Mouse (Mus musculus) neural tube, embryonic 11.5 days (tissue): ENCODE data around the gene Pitpnm3. TPM values are rescaled to one million over a fixed set of nuclear protein-coding genes. Genes with fewer than 3 reads are reported as not detected.
A peak's percentile ranks its signal among the peaks of the same experiment; 100 is the strongest.

Source experiments
- ATAC-seq: fragments of 200-750 bp; cut with Nextera tagmentation; 2 replicates; pipeline ENCODE4 v1.8.0; 2017; ENCODE audit warnings: moderate number of reproducible peaks, mild to moderate bottlenecking, moderate TSS enrichment, moderate library complexity; ENCODE audit not compliant: insufficient read depth, low FRiP score, low TSS enrichment
- DNase-seq: peaks from one replicate; pipeline ENCODE4 v3.0.0-alpha.2; 2015; ENCODE audit warnings: low spot score
- H3K27ac ChIP-seq: fragments of 300-500 bp; sonication (generic); 2 replicates; pipeline ENCODE4 v1.5.1; 2014; ENCODE audit warnings: low read depth, mild to moderate bottlenecking, low read length
- H3K27me3 ChIP-seq: fragments of 300-500 bp; sonication (generic); 2 replicates; pipeline ENCODE4 v1.6.1; 2014; ENCODE audit warnings: mild to moderate bottlenecking, low read length, mixed read lengths; ENCODE audit not compliant: control insufficient read depth, insufficient read depth
- H3K36me3 ChIP-seq: fragments of 300-500 bp; sonication (generic); 2 replicates; pipeline ENCODE4 v1.6.1; 2014; ENCODE audit warnings: mild to moderate bottlenecking, low read length, moderate library complexity, mixed read lengths; ENCODE audit not compliant: control insufficient read depth, insufficient read depth
- H3K4me1 ChIP-seq: fragments of 300-500 bp; sonication (generic); 2 replicates; pipeline ENCODE4 v1.6.1; 2014; ENCODE audit warnings: low read length, mixed read lengths; ENCODE audit not compliant: control insufficient read depth, insufficient read depth
- H3K4me2 ChIP-seq: fragments of 300-500 bp; sonication (generic); 2 replicates; pipeline ENCODE4 v1.6.1; 2014; ENCODE audit warnings: low read depth, mild to moderate bottlenecking, moderate library complexity
- H3K4me3 ChIP-seq: fragments of 300-500 bp; sonication (generic); 2 replicates; pipeline ENCODE4 v1.5.1; 2014; ENCODE audit warnings: low read depth, low read length
- H3K9ac ChIP-seq: fragments of 300-500 bp; sonication (generic); 2 replicates; pipeline ENCODE4 v1.6.1; 2014; ENCODE audit warnings: mild to moderate bottlenecking, low read length
- H3K9me3 ChIP-seq: fragments of 300-500 bp; sonication (generic); 2 replicates; pipeline ENCODE4 v1.6.1; 2016; ENCODE audit warnings: low read length; ENCODE audit not compliant: control insufficient read depth
- WGBS: fragments of 180-500 bp; shearing (Covaris S2); extraction: QIAGEN DNeasy Blood & Tissue Kit; methylation state at CpG from one replicate; pipeline ENCODE4 v1.1.7; 2014; 5-methylcytosine and 5-hydroxymethylcytosine counted together
- polyA plus RNA-seq: library from polyadenylated mRNA; unstranded; fragments of >200 nt; fragmentation: Nextera tagmentation; extraction: Ambion mirVana; gene quantifications from 2 replicates; pipeline ENCODE4 v1.2.1, GENCODE M21; 2014

Pitpnm3 gene
- polyA plus RNA-seq, 1 experiment from 2014 or later = 0.23 TPM

DNA sequence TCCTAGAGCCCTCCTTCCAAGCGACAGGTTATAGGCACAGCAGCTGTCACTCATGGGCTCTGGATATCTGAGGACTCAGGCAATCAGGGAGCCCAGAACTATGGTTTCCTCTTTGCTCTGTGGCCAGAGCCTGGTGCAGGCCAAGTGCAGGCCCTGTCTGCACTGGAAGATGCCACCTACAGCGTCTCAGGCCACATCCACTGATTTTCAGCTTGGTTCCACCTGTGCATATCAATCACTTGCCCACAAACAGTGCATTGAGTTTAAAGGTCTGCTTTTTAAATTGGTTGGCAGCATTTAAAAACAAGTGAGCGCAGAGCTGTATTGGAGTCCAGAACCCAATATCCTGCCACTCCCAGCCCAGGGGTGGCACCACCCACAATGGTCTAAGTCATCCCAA lies 103.0 kb downstream of the Pitpnm3 start:
- ATAC-seq = no peak

DNA sequence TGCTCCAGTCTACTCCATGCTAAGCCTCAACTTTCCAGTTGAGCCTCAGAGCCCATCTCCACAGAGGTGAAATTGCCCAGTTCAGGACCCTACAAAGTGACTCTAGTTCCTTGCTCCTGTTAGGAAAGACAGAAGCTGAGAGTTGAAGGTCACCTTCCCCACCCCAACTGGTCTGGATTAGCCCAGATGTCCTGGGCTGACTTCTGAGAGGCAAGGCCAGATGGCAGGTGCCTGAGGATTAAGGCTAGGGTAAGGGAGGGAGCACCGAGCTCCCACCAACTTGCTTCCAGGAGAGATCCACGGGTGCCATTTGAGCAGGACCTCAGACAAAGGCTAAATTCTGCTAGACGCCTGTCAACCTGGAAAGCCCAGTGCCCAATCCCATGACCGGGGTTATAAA lies 103.5 kb downstream of the Pitpnm3 start:
- Histone ChIP-seq H3K9ac (no peak overlapping the region), H3K4me3 (no peak overlapping the region), H3K9me3 (no peaks in the 10 kb centered on the region), H3K4me2 (no peak overlapping the region), H3K27ac (no peak overlapping the region), H3K4me1 (no peaks in the 10 kb centered on the region), H3K27me3 (0 out of 2 replicates have a peak, but pooled peaks cover 2% of the 10 kb centered on the region), H3K36me3 (no peaks in the 10 kb centered on the region)
- ATAC-seq = no peak
- 76% methylated on average over 4 of the region's 4 CpGs for WGBS
- no peak for DNase-seq

More for the DNA sequence above, 103.0 kb downstream of the Pitpnm3 start:
- no peak overlapping the region for H3K4me3 ChIP-seq
- no peak overlapping the region for H3K9ac ChIP-seq
- no peaks in the 10 kb centered on the region for H3K9me3 ChIP-seq
- 0 out of 2 replicates have a peak, but pooled peaks cover 2% of the 10 kb centered on the region for H3K27me3 ChIP-seq
- H3K4me1 ChIP-seq = no peaks in the 10 kb centered on the region
- WGBS = 87% methylated on average over 3 of the region's 3 CpGs
- H3K27ac ChIP-seq = no peak overlapping the region
- DNase-seq = no peak
- H3K4me2 ChIP-seq = no peak overlapping the region
- no peaks in the 10 kb centered on the region for H3K36me3 ChIP-seq

DNA sequence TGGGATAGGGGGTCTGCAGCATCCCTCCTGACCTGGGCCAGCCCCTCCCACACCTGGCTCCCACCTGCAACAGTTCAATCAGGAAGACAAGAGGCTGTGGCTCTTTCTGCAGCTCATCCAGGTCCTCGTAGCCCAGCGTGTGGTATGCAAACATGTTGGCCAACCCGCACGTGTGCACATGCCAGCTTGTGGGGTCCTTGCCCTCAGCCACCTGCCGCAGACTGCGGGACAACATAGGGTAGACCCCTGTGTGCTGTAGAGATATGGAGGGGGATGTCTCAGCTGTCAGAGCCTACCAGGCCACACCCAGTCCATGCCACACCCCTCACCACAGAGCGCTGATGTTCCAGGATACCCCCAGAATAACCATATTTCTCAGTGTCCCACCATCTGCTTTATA lies 104.2 kb downstream of the Pitpnm3 start:
- H3K4me2 ChIP-seq = no peak overlapping the region
- no peak for DNase-seq
- no peak for ATAC-seq
- H3K9me3 ChIP-seq = no peaks in the 10 kb centered on the region
- H3K27ac ChIP-seq = no peak overlapping the region
- no peaks in the 10 kb centered on the region for H3K36me3 ChIP-seq
- H3K9ac ChIP-seq = no peak overlapping the region
- H3K4me3 ChIP-seq = no peak overlapping the region
- 0 out of 2 replicates have a peak, but pooled peaks cover 2% of the 10 kb centered on the region for H3K27me3 ChIP-seq
- H3K4me1 ChIP-seq = no peaks in the 10 kb centered on the region
- 94% methylated on average over 7 of the region's 7 CpGs for whole genome bisulfite sequencing

DNA sequence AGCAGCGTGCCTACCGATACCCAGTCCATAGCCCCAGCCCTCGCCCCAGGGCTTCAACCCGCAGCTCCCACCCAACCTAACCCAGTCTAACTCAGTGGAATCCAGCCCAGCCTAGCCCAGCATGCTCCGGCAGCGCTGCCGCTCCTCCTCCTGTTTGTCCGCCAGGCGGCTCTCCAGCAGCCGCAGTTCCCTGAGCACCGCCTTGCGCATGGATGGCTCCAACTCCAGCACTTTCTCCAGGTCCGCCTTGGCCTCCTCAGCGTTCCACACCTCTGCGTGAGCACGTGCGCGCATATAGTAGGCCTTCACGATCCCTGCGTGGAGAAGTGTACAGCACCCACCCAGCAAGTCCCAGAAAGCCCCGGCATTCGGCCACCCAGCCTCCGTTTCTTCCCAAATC lies 106.4 kb downstream of the Pitpnm3 start:
- DNase-seq (peak; percentile 65), ATAC-seq (no peak)
- no peak overlapping the region for H3K4me3 ChIP-seq
- H3K9me3 ChIP-seq = no peaks in the 10 kb centered on the region
- H3K27ac ChIP-seq = no peak overlapping the region
- peak overlapping the region; percentile 9; the same call in 1 of the 2 replicates for H3K4me2 ChIP-seq
- no peaks in the 10 kb centered on the region for H3K36me3 ChIP-seq
- WGBS = 18% methylated on average over 23 of the region's 23 CpGs
- no peak overlapping the region; the same call in 1 of the 2 replicates for H3K9ac ChIP-seq
- 0 out of 2 replicates have a peak, but pooled peaks cover 2% of the 10 kb centered on the region for H3K27me3 ChIP-seq
- no peaks in the 10 kb centered on the region for H3K4me1 ChIP-seq

DNA sequence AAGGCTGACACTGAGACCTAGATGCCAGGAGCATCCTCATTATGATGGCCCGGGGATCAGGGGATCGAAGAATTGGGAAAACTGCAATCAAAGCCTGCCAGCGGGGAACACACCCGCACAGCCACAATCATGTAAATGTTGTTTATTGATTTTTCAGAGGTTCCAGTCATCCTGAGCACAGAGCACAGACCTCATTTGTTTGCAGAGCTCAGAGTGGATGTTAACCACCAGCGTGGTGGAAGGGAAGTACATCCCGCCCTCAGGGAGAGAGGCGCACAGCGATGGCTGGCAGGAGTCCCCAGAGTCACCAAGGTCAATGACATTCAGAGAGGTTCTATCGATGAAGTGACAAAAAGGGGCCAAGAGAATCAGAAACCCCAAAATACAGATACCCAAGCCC lies 107.7 kb downstream of the Pitpnm3 start:
- 86% methylated on average over 9 of the region's 9 CpGs for WGBS
- H3K9ac ChIP-seq = no peak overlapping the region
- DNase-seq = no peak
- H3K4me1 ChIP-seq = no peaks in the 10 kb centered on the region
- H3K36me3 ChIP-seq = no peaks in the 10 kb centered on the region
- no peak overlapping the region for H3K4me2 ChIP-seq
- no peak overlapping the region for H3K4me3 ChIP-seq
- no peak for ATAC-seq
- H3K27ac ChIP-seq = no peak overlapping the region
- no peaks in the 10 kb centered on the region for H3K9me3 ChIP-seq
- H3K27me3 ChIP-seq = 0 out of 2 replicates have a peak, but pooled peaks cover 2% of the 10 kb centered on the region

DNA sequence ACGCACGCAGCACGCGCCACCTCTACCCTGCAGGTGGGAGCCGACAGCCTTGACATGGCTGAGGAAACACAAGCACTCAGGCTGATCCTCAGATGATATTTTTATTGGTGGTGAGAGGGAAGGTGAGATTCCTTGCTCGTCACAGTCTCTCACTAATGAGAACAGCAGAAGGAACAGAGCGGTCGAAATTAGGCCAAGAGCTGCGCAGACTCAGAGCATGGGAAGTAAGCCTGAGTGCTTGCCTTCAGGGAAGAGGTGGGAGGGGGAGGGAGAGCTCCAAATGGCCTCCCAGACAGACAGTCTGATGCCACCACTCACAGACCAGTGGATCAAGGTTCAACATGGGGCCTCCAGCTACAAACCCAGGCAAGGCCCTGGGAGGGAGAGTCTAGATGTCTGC lies 109.1 kb downstream of the Pitpnm3 start:
- Histone ChIP-seq H3K4me2 (no peak overlapping the region), H3K9ac (no peak overlapping the region), H3K4me3 (no peak overlapping the region), H3K4me1 (no peaks in the 10 kb centered on the region), H3K27me3 (0 out of 2 replicates have a peak, but pooled peaks cover 2% of the 10 kb centered on the region), H3K27ac (no peak overlapping the region), H3K9me3 (no peaks in the 10 kb centered on the region), H3K36me3 (no peaks in the 10 kb centered on the region)
- ATAC-seq (no peak), DNase-seq (no peak)
- 84% methylated on average over 9 of the region's 9 CpGs for WGBS

DNA sequence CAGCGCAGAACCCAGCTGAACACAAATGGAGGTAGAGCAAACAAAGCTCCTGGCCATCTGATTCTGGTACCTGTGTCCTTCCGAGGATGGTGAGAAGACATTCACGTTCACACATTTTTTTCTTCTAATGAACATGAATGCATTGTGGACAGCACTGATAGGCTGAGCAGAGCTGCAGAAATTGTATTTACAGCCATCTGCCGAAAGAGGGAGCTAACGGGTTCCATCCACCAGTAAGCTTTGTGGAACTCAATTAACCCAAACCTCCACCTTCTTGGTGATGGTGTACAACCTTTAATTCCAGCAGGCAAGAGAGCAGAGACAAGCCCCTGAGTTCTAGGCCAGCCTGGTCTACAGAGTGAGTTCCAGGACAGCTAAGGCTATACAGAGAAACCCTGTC lies 109.7 kb downstream of the Pitpnm3 start:
- no peak overlapping the region for H3K27ac ChIP-seq
- H3K4me2 ChIP-seq = no peak overlapping the region
- DNase-seq (no peak), ATAC-seq (no peak)
- 39% methylated on average over 5 of the region's 5 CpGs for WGBS
- no peak overlapping the region for H3K9ac ChIP-seq
- H3K27me3 ChIP-seq = 0 out of 2 replicates have a peak, but pooled peaks cover 2% of the 10 kb centered on the region
- no peaks in the 10 kb centered on the region for H3K9me3 ChIP-seq
- H3K4me3 ChIP-seq = no peak overlapping the region
- no peaks in the 10 kb centered on the region for H3K36me3 ChIP-seq
- H3K4me1 ChIP-seq = no peaks in the 10 kb centered on the region

DNA sequence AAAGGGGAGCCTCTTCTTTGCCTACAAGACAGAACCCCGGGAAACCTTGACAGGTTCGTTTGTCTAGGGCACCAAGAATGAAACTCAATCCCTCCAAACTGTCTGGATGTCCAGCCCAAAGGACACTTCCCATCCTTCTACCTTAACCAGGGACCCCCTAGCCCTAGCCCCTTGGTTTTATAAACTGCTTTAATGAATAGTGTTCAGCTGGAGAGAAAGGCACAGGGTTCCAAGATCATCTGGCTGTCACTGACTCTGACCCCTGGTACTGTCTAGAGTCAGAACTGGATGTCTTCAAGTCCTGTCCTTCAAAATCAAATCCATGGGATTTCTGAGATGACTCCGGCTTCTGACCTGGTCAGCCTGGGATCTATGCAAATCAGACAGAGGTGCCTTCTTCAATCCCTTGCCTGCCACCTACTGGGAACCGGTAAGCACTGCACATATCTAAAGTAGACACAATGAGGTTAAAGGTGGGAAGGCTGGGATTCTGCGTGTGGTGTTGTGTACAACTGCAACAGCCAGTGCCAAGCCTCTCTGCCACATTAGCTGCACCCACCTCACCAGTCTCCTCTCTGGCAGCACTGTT lies 111.3 kb downstream of the Pitpnm3 start:
- Histone ChIP-seq H3K27ac (no peak overlapping the region), H3K27me3 (no peaks in the 10 kb centered on the region), H3K4me1 (no peaks in the 10 kb centered on the region), H3K4me2 (no peak overlapping the region), H3K9ac (no peak overlapping the region), H3K36me3 (no peaks in the 10 kb centered on the region), H3K9me3 (no peaks in the 10 kb centered on the region), H3K4me3 (no peak overlapping the region)
- 31% methylated on average over 5 of the region's 5 CpGs for WGBS
- peak; percentile 69 for DNase-seq
- ATAC-seq = no peak

DNA sequence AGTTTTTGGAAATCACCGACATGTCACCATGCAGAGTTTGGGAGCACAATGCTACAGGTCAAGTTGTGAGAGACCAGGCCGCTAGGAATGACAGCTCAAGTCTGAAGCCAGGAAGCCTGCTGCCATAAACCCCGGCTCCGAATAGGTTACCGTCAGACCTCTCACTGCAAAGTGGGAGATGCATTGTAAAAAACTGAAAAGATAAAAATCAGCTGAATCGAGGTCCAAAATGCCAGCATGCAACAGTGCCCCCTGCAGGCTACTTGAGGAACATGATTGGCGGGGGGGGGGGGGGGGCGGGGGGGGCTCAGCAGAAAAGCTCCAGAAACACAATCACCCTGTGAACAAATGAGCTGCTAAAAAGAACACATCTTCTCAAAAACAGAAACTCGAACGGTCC lies 112.0 kb downstream of the Pitpnm3 start:
- H3K27me3 ChIP-seq = no peaks in the 10 kb centered on the region
- 57% methylated on average over 8 of the region's 10 CpGs for WGBS
- no peak overlapping the region for H3K4me2 ChIP-seq
- H3K9ac ChIP-seq = no peak overlapping the region
- H3K27ac ChIP-seq = no peak overlapping the region
- H3K4me3 ChIP-seq = no peak overlapping the region
- ATAC-seq (no peak), DNase-seq (no peak)
- no peaks in the 10 kb centered on the region for H3K9me3 ChIP-seq
- no peaks in the 10 kb centered on the region for H3K4me1 ChIP-seq
- no peaks in the 10 kb centered on the region for H3K36me3 ChIP-seq
